Mouse (Mus musculus): ENCODE results near the gene Gm28557. TPM values are rescaled to one million over a fixed set of nuclear protein-coding genes. Genes with fewer than 3 reads are reported as not detected.
"Not testable (repeated sequence)": the region's sequence is repeated elsewhere in the genome, so short reads cannot be mapped to it uniquely, and the experiment has no call there.

The Gm28557 gene
- 2.3 and 3.1 TPM in 2 replicates for polyA plus RNA-seq (2016; fragmentation: Nextera tagmentation; extraction: Ambion mirVana)

DNA sequence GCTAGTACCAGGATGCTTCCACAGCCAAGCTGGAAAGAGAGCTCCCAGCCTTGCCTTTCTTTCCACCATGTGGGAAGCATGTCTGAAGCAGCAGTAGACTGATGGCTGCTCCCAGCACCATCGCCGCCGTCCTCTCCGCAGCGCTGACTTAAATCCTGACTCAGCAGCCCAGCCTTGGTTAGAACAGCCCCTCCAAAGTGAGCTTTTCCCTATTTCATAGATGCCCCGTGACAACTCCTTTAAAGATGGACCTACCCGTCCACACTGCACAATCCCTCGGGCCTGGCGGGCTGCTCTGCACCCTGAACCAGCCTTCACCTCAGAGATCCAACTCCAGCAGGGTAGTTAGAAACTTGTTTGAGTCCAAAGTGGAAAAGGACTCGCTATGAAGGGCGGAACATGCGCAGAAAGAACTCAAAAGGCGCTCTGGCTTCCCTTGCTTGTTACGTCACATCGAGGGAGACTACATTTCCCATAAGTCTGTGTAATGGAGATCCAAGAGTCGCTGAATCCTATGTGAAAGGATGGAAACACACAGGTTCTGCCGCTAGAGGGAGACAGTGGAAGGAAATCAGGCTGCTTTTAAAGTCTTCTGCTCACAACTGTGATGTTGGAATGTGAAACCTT, at the start of gene Gm28557:
Gene Gm28557, minus strand, starts transcription at position 411 of the 627 bp plus-strand sequence.
- Histone ChIP-seq H3K27me3 (no peaks in the 10 kb centered on the region), H3K9me3 (no peaks in the 10 kb centered on the region), H3K4me2 (replicated peaks) (peak within 1 kb of the TSS; percentile 68), H3K4me1 (0 out of 2 replicates have a peak, but pooled peaks cover 5% of the 10 kb centered on the region), H3K4me3 (peak within 1 kb of the TSS; percentile 64), H3K9ac (replicated peaks) (peak within 1 kb of the TSS; percentile 65), H3K36me3 (peaks cover 9% of the 10 kb centered on the region; the same call in 1 of the 2 replicates), H3K27ac (replicated peaks) (0 out of 2 replicates have a peak within 1 kb of the TSS, but pooled peaks have one; percentile 25)
- ATAC-seq (ENCODE audit: low FRiP score, low read depth) = peak; percentile 97
- 0% methylated on average over 17 of the region's 17 CpGs for WGBS

GRCm38 (mm10) chr13:67128038-67128721, 19.8 kb upstream of the Gm28557 start:
- Histone ChIP-seq H3K36me3 (no peaks in the 10 kb centered on the region), H3K9ac (replicated peaks) (peak overlapping the region; percentile 66), H3K9me3 (no peaks in the 10 kb centered on the region), H3K4me1 (peaks cover 6% of the 10 kb centered on the region), H3K27me3 (no peaks in the 10 kb centered on the region), H3K4me3 (peak overlapping the region; percentile 70), H3K27ac (replicated peaks) (peak overlapping the region; percentile 62; the same call in 1 of the 2 replicates), H3K4me2 (replicated peaks) (peak overlapping the region; percentile 70)
- ATAC-seq (ENCODE audit: low FRiP score, low read depth) = peak; percentile 98
- WGBS = under 1% methylated on average over 18 of the region's 18 CpGs

- H3K9me3 ChIP-seq; H3K9ac ChIP-seq (replicated peaks); H3K4me3 ChIP-seq; H3K4me1 ChIP-seq; H3K27me3 ChIP-seq; H3K27ac ChIP-seq (replicated peaks); H3K36me3 ChIP-seq: not testable (repeated sequence)
- WGBS = 78% methylated on average over 10 of the region's 10 CpGs
- H3K4me2 ChIP-seq (replicated peaks) = peak overlapping the region; percentile 70
- ATAC-seq (ENCODE audit: low FRiP score, low read depth) = peak; percentile 23
Observed at GRCm38 (mm10) chr13:67127507-67127906, 19.1 kb upstream of the Gm28557 start.

GRCm38 (mm10) chr13:67124460-67124859, 16.1 kb upstream of the Gm28557 start:
- Histone ChIP-seq H3K36me3 (no peaks in the 10 kb centered on the region), H3K9me3 (no peaks in the 10 kb centered on the region), H3K27me3 (no peaks in the 10 kb centered on the region), H3K4me2 (replicated peaks) (no peak overlapping the region), H3K4me1 (peaks cover 6% of the 10 kb centered on the region), H3K4me3 (no peak overlapping the region), H3K9ac (replicated peaks) (no peak overlapping the region), H3K27ac (replicated peaks) (no peak overlapping the region)
- 95% methylated on average over 1 of the region's 1 CpGs for WGBS
- no peak for ATAC-seq (ENCODE audit: low FRiP score, low read depth)

- H3K4me2 ChIP-seq (replicated peaks); H3K9me3 ChIP-seq; H3K36me3 ChIP-seq; H3K27me3 ChIP-seq; H3K9ac ChIP-seq (replicated peaks); H3K4me3 ChIP-seq; H3K4me1 ChIP-seq; ATAC-seq (ENCODE audit: low FRiP score, low read depth); H3K27ac ChIP-seq (replicated peaks): not testable (repeated sequence)
Observed at GRCm38 (mm10) chr13:67121360-67121759, 13.0 kb upstream of the Gm28557 start, which contains the start of gene Zfp759. Zfp759 (plus strand) TSS chr13:67121660.

GRCm38 (mm10) chr13:67116163-67116562, 7.8 kb upstream of the Gm28557 start, which contains the start of gene Rslcan18:
Rslcan18 (minus strand) TSS chr13:67116263.
- not testable (repeated sequence) for ATAC-seq (ENCODE audit: low FRiP score, low read depth); H3K27ac ChIP-seq (replicated peaks); H3K9me3 ChIP-seq; H3K9ac ChIP-seq (replicated peaks); H3K27me3 ChIP-seq; H3K4me1 ChIP-seq; H3K4me3 ChIP-seq; H3K36me3 ChIP-seq; H3K4me2 ChIP-seq (replicated peaks)
- WGBS = 93% methylated on average over 8 of the region's 8 CpGs

GRCm38 (mm10) chr13:67113287-67113686, 4.9 kb upstream of the Gm28557 start:
- 90% methylated on average over 2 of the region's 2 CpGs for WGBS
- Histone ChIP-seq H3K9me3 (no peaks in the 10 kb centered on the region), H3K4me2 (replicated peaks) (no peak overlapping the region), H3K27ac (replicated peaks) (no peak overlapping the region), H3K36me3 (no peaks in the 10 kb centered on the region), H3K27me3 (no peaks in the 10 kb centered on the region), H3K4me1 (no peaks in the 10 kb centered on the region), H3K4me3 (no peak overlapping the region), H3K9ac (replicated peaks) (no peak overlapping the region)
- ATAC-seq (ENCODE audit: low FRiP score, low read depth) = no peak

GRCm38 (mm10) chr13:67112096-67112495, 3.7 kb upstream of the Gm28557 start:
- Histone ChIP-seq H3K9ac (replicated peaks) (no peak overlapping the region), H3K9me3 (no peaks in the 10 kb centered on the region), H3K27me3 (no peaks in the 10 kb centered on the region), H3K4me1 (0 out of 2 replicates have a peak, but pooled peaks cover 5% of the 10 kb centered on the region), H3K27ac (replicated peaks) (no peak overlapping the region), H3K36me3 (no peaks in the 10 kb centered on the region), H3K4me2 (replicated peaks) (no peak overlapping the region), H3K4me3 (no peak overlapping the region)
- 84% methylated on average over 12 of the region's 12 CpGs for WGBS
- no peak for ATAC-seq (ENCODE audit: low FRiP score, low read depth)

GRCm38 (mm10) chr13:67108821-67109206, 410 bp upstream of the Gm28557 start:
- no peak overlapping the region for H3K27ac ChIP-seq (replicated peaks)
- ATAC-seq (ENCODE audit: low FRiP score, low read depth) = no peak
- no peak overlapping the region for H3K9ac ChIP-seq (replicated peaks)

DNA sequence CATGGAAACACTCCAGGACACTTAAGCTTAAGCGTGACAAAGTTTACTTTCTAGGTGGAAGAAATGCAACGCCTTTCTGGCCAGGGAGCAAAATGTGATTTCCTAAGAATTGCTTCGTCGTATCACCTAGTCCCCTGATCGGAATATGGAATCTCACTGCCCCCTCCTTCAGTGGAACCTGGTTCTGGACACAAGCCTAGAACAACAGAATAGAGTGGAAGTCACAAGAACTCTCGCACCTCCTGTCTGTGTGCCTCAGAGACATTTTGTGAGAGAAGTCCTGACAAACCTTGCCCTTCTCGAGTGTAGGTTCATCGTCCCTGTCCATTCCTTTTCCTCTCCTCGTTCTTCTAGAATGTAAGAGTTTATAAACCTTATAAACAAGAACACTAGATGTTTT, 723 bp downstream of the Gm28557 start:
- peak overlapping the region; percentile 65 for H3K9ac ChIP-seq (replicated peaks)
- H3K4me1 ChIP-seq = 0 out of 2 replicates have a peak, but pooled peaks cover 5% of the 10 kb centered on the region
- peak; percentile 0; the same call in 1 of the 2 replicates for ATAC-seq (ENCODE audit: low FRiP score, low read depth)
- H3K27me3 ChIP-seq = no peaks in the 10 kb centered on the region
- H3K36me3 ChIP-seq = peaks cover 9% of the 10 kb centered on the region; the same call in 1 of the 2 replicates
- H3K4me2 ChIP-seq (replicated peaks) = peak overlapping the region; percentile 68
- WGBS = 71% methylated on average over 9 of the region's 9 CpGs
- peak overlapping the region; percentile 64 for H3K4me3 ChIP-seq
- H3K9me3 ChIP-seq = no peaks in the 10 kb centered on the region
- no peak overlapping the region for H3K27ac ChIP-seq (replicated peaks)

More at GRCm38 (mm10) chr13:67108821-67109206, 410 bp upstream of the Gm28557 start:
- 8% methylated on average over 9 of the region's 9 CpGs for WGBS
- peak overlapping the region; percentile 64 for H3K4me3 ChIP-seq
- no peaks in the 10 kb centered on the region for H3K9me3 ChIP-seq
- no peaks in the 10 kb centered on the region for H3K27me3 ChIP-seq
- 0 out of 2 replicates have a peak, but pooled peaks cover 5% of the 10 kb centered on the region for H3K4me1 ChIP-seq
- H3K4me2 ChIP-seq (replicated peaks) = peak overlapping the region; percentile 68
- peaks cover 9% of the 10 kb centered on the region; the same call in 1 of the 2 replicates for H3K36me3 ChIP-seq

GRCm38 (mm10) chr13:67097876-67098275, 10.5 kb downstream of the Gm28557 start, which contains the start of gene Zfp708:
Zfp708 (minus strand) TSS chr13:67097976.
- Histone ChIP-seq H3K27ac (replicated peaks) (no peak within 1 kb of the TSS), H3K36me3 (no peaks in the 10 kb centered on the region), H3K9ac (replicated peaks) (no peak within 1 kb of the TSS), H3K4me3 (no peak within 1 kb of the TSS), H3K4me1 (no peaks in the 10 kb centered on the region), H3K9me3 (no peaks in the 10 kb centered on the region), H3K4me2 (replicated peaks) (no peak within 1 kb of the TSS), H3K27me3 (no peaks in the 10 kb centered on the region)
- ATAC-seq (ENCODE audit: low FRiP score, low read depth) = no peak
- 91% methylated on average over 10 of the region's 10 CpGs for WGBS

- ATAC-seq (ENCODE audit: low FRiP score, low read depth) = no peak
- Histone ChIP-seq H3K4me1 (no peaks in the 10 kb centered on the region), H3K27ac (replicated peaks) (no peak overlapping the region), H3K4me2 (replicated peaks) (no peak overlapping the region), H3K9ac (replicated peaks) (no peak overlapping the region), H3K36me3 (no peaks in the 10 kb centered on the region), H3K9me3 (no peaks in the 10 kb centered on the region), H3K27me3 (no peaks in the 10 kb centered on the region), H3K4me3 (no peak overlapping the region)
- WGBS = 71% methylated on average over 1 of the region's 1 CpGs
Observed at GRCm38 (mm10) chr13:67090154-67090553, 18.2 kb downstream of the Gm28557 start.

Data from midbrain, embryonic 12.5 days (tissue).